Mouse (Mus musculus) ES-E14 (cell line): Measurements from ENCODE around the gene Tenm2.

Experiments
- CHD2 ChIP-seq: IDR thresholded peaks from 2 replicates; pipeline ENCODE4 v1.6.1; 2014; ENCODE audit warnings: mild to moderate bottlenecking, low read depth, low read length, inconsistent platforms
- HCFC1 ChIP-seq: IDR thresholded peaks from 2 replicates; pipeline ENCODE4 v1.6.1; 2012; ENCODE audit warnings: low read length, inconsistent platforms, borderline replicate concordance; ENCODE audit not compliant: insufficient read depth
- ZNF384 ChIP-seq: IDR thresholded peaks from 2 replicates; pipeline ENCODE4 v1.6.1; 2012; ENCODE audit warnings: low read depth, low read length, inconsistent platforms

DNA sequence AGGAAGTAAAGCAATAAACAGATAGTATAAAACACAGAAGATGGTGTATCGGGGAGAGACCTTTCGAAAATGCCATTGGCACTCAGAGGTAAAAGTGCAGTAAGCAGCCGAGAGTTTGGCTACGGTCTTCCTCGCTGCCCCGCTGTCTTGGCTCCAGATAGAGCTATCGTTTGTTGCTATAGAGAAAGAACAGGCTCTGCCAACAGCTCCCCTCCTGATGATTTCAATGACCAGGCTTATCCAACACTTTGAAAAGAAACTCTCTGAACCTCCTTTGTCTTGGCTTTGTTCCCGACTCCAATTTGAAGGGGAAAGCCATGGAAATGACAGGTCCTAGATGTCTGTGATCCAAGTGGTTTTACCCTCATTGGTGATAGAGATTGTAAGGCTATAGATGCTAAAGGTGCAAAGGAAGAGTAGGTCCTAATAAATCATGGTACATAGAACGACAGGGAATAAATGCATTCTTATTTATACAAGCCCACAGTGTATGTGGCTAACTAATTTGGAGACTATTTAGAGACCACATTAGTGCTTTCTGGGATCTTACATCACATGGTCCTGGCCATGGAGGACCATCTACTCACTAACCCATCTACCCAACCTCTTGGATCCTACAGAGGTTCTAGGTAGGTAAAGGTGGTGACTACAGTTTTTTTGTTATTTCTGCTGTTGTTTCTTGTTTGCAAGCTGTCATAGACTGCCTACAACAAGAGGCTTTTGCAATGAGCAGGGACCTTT, 765.8 kb downstream of the Tenm2 start:
- TF ChIP-seq HCFC1 (no peak), ZNF384 (no peak), CHD2 (no peak)
